Mouse (Mus musculus) kidney, postnatal 10 days (tissue): ENCODE data around the gene Cd34.

ENCODE experiments used
- DNase-seq: peaks from one replicate; pipeline ENCODE4 v3.0.0; 2021; ENCODE audit warnings: mixed read lengths

The Cd34 gene

DNA sequence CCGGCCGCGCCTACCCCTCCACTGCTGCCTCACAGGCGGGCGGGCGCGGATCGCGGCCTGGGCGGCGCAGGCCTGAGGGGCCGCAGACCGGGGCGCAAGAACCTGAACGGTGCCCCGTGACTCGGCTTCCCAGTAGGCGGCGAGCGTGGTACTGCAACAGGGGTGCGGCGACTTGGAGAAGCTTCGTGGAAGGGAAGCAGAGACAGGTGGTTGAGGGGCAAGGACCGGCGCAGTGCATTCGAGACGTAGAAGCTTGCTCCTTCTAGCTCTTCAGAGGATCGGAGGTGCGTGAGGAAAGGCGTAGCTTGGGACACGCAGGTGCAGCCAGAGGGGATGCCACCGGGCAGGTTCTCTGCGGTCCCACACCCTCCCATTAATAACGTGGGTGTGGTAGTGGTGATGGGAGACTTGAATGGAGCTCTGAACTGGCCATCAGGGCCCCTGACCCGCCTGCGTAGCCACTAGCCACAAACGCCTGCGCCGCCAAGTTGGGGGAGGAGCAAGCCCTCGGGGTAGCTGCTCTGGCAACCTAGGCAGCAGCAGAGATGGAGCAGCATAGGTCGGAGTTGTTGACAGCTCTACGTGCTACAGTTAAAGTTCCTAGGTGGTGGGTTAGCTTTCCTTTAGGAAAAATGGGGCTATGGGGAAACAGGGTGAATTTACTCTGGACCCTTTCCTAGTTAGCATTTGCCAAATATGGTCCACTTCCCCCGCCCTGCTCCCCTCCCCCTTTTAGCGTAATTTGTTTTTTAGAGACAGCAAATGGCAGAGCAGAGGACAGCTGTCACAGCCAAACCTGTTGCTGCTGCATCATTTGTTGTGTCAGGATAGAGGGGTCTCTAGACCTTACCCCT is 38.1 kb downstream of the Cd34 start:
- DNase-seq, result peak; percentile 87

DNA sequence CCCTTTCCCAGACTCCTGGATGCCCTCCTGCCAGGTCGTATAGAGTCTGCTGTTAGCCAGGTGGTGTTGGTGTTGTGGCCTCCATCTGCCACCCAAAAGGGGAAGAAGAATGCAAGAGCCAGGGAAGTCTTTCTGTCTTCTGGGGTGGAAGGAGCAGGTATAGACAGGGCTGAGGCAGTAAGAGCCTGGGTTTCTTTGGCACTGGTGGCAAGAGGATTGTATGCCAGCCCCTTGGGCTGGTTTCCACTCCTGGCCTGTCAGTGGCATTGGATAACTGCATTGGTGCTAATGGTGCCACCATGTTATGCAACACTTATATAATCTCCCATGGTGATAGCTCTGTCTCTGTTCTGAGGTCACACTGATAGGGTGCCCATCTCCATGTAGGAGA is 38.7 kb downstream of the Cd34 start:
- DNase-seq, result no peak

DNA sequence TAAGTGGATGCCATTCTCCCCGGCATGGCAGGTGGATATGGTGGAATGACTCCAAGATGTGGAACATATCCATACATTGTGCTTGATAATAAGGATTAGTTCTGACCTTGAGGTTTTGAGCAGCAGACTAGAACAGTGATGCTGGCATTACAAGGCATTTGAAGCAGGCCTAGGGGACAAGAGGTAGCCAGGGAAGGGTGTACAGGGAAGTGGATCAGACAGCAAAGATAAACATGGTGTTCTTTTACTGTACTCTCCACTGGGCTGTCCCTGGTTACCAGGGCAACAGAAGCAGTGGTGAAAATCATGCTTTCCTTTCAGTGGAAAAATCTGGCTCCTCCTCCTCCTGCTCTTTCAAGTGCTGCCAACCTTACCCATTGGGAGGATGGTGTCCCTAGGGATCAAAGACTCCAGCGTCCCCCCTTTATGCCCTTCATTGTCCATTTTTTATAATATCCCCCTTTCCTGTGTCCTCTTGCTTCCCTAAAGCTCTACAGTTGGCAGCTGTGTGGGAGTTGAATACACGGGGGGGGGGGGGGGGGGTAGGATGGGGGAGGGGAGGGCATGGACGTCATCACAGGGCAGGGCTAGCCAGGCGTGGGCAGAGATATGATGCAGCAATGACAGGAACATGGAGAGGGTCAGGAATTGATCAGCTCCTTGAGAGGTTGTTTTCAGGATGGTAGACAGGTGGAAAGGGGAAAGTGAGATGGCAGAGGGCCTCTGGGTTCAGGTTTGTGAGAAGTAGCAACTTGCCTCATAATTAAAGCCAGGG is 39.5 kb downstream of the Cd34 start:
- no peak for DNase-seq

DNA sequence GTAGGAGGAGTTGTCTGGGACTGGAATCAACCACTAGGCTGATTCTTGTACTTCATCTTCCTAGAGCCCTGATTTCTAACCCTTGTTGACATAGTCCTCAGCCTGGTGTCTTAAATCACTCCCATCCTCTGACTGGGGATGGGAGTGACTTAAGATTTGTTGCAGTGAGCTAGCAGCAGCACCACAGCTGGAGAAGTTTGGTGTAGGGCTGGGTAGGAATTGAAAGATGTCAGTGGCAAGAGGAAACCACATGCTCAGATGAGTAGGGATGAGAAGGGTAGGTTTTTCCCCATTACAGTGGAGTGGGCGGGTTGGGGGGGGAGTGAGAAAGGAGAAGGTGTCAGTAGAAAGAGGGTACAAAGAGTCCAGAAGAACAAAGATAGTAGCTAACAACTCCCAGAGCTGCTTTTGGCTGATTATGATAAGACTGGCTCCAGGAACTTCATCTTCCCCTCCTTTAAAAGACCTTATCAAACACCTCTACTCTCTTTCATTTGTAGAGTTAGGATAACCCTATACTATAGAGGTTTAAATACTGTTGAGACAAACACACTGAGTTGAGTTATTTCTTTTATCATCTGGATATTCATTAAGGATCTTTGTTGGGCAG is 42.3 kb downstream of the Cd34 start:
- DNase-seq, result no peak

DNA sequence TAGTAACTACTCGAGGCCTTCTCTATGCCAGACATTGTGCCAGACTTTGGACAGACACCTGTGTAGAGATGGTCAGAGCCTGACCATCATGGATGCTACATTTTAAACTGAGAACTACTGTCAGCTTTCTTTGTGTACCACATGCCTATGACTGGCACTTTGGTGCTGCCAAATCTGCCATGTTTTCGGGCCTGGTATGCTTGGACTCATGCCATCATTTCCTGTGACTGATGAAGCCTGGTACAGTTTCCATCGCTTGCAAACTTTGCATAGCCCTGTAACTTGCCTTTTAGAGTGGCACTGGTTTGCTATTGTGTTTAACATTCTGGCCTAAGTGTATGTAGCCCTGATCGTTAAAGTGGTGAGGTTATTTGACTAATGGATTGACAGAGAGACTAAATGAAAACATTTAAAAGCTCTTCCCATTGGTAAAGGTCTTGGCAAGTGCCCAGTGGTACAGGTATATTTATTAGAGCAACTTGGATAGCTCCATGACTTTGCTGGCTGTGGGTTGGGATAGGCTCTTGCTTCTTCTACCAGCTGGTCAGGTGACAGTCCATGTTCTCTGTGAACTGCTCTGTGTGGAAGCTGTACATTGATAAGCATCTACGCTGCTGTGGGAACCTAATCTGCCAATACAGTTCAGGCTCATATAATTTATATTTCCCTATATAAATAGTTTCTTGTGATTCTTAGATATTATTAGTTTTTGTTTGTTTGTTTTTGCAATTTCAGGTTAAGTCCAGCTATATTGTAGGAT is 44.5 kb downstream of the Cd34 start:
- DNase-seq, result no peak

DNA sequence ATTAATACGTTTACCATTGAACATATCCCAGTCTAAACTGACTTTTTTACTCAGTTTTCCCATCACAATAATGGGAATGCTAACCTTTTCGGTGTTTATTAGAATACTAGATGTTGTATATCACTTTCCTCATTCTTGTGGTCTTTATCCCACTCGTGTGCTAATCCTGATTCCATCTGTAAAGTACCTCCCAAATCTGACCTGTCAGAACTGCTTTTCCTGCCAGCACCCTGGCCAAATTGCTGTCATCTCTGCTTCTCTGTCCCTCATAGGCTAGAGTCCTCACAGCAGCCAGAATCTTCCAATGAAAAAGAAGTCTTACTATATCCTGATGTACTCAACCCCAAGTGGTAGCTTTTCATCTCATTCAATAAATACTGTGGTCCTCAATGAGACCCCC is 46.3 kb downstream of the Cd34 start:
- DNase-seq, result no peak

DNA sequence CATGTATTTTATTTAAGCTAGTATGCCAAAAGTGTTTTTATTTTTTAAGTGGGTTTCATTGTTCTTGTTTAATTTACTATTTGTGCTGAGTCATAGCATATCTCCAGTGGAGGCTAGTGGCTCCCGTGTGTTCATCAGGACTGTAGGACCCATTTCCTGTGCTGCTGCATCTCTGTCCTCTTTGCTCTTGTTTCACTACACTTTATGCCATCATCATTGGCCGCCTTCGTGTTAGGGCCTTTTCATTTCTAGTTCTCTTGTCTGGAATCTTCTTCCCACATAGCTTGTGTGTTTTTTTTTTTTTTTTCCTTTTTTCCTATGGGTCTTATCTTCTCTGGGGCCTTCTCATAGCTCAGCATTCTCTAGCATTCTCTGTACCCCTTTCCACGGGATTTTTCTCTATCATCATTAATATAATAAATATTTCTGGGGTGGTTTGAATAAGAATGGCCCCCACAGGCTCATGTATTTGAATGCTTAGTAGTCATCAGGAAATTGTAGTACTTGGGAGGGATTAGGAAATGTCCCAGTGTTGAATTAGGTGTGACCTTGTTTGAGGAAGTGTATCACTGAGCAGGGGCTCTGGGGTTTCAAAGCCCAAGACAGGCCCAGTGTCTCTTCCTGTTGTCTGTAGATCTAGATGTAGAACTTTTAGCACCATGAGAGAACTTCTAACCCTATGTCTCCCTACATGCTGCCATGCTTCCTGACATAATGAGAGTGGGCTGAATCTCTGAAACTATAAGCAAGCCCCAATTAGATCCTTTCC is 47.0 kb downstream of the Cd34 start:
- no peak for DNase-seq

DNA sequence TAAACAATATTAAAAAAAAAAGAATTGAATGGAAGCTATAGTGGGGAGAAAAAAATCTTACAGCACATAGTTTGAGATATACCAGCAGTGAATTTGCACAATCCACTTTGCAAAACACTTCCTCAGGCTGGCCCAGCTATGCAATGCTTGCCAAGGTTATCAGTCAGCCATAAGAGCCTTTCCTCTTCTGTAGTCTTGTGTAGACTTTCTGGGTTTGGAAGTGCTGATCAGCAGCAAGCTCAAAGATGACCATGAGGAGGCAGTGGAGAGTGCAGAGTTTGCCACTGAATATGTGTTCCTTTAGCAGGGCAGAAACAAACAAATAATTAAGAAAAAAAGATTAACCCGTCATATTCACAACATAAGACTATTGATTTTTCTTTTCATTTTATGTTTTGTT is 50.4 kb downstream of the Cd34 start:
- no peak for DNase-seq

DNA sequence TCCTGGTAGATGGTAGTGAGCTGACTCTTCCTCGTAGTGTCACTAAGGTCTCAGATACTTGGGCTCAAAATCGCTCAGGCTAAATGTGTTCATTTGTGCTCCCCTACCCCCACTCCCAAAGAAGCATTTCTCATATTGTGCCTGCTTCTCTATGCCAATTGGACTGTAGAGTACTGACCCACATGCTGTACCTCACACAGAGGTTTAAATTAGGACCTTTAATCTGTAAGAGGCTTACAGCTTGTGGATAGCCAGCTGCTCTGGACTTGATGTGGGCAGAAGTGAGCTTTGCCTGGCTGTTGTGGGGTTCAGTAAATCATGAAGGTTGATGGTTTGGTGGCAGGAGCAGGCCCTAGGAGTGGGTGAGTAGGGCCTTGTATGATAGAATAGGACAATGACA is 52.4 kb downstream of the Cd34 start:
- no peak for DNase-seq

DNA sequence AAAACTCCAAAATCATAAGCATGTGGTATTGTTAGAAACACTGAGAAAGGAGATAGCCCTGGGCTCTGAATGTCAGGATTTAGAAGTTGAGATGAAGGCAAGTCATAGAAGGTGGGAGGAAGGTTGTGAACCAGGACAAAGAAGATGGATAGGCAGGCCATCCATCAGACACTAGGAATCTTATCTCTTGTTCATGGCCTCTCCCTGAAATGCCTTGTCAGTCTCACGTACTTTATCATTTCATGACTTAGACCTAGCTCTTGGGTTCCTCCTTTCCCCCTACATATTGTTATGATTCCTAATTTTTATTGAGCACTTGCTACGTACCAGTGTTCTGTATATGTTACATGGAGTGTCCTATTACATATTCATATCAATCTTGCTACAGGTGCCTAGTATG is 53.0 kb downstream of the Cd34 start:
- DNase-seq, result no peak

DNA sequence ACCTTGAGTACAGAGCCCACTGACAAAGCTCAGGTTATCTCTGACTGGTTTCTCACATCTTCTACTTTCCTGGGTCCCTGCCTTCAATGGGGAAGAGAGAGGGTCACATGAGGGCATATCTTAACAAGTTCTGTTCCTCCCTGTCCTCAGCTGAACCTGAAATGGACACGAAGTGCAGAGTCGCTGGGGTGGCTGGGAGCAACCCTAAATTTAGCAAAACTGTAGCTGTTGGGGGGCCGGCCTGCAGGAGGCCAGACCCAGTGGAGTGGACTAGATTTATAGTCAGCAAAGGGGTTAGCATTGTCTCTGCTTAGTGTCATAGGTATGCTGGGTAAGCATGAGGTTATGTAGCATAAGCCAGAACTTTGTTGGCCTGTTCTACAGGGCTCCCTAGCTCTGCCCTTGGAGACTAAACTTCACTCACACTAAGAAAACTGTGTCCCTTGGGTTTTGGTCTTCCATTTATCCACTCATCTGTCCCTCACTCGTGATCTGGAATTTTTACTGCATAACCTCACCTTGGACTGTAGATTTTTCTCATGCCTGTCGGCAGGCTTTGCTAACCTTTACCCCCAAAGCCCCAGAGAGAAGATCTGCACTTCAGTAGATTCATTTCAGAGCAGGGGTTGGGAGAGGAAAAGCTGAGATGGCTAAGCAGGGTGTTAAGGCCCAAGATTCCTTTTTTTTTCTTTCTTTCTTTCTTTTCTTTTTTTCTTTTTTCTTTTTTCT is 54.1 kb downstream of the Cd34 start:
- DNase-seq, result no peak

DNA sequence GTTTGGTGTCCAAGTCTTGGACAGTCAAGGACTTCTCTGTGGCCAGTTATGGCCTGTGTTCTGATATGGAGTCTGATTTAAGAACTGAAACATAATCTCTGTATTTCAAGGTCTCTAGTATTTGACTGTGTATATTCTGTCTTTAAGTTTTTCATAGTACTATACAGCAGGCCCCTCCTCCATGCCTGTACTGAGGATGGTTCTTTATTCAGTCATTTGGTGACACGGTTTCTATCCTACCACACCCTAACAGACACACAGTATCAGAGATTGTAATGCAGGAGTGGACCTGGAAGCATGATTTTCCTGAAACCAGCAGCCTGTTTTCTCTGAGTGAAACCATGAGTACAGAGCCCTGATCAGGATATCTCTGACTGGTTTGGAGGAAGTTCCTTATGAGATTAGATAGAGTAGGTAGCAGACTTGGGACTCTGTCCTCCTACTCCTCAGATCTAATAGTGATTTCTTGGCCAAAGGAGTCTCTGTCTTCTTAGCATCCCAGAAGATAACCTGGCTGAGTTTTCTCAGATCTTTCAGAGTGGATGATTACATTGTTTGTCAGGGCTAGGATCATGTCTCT is 54.9 kb downstream of the Cd34 start:
- no peak for DNase-seq

DNA sequence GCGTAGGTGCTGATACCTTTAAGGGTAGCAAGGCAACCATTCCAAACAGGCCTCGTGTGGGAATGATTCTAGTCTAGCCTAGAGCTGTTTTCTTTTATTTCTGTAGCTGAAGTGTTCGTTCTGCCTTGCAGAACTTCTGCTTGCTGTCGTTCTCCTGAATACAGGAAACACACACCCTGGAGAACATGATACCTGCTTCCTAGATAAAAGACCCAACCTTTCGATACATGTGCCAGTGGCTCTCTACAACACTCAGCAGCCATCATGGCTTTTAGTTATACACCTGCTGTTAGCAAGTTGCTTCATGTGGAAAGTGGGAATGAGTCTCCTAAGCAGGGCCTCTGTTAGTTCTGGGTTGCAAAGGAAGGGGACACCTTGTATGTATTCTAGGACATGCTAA is 55.6 kb downstream of the Cd34 start:
- no peak for DNase-seq

DNA sequence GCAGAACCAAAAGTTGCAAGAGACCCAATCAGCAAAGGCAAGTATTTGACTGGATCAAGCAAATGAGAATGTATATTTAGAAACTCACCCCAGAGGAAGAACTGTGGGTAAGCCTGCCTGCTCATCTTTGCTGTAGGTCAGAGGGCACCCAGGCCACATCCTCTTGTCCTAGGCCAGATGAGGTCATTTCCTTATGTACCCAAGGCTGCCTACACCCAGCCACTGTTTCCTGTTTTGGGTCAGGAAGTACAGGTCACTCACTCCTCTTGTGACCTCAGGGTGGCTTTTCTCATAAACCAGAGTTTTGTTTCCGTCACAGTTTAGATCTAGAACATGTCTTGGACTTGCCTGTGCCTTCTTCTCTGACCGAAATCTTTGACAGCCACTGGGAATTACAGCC is 56.6 kb downstream of the Cd34 start:
- DNase-seq, result peak; percentile 47

DNA sequence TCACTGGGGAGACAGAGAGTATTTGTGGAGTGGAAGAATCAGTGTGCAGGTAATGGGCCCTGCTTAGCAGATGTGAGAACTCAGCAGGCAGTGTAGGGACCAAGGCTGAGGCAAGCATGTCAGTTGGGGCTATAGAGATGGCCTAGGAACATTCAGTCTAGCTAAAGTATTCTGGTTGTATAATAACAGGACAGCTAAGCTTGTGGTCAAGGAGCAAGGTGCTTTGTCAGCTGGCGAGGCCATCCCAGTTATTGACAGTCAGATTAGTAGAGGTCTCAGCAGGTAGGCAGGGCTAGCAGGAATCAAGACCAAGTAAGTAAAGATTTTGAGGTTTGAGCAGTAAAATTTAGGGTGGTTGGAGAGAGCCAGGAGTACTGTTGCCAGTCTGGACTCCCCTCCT is 59.8 kb downstream of the Cd34 start:
- peak; percentile 23 for DNase-seq

DNA sequence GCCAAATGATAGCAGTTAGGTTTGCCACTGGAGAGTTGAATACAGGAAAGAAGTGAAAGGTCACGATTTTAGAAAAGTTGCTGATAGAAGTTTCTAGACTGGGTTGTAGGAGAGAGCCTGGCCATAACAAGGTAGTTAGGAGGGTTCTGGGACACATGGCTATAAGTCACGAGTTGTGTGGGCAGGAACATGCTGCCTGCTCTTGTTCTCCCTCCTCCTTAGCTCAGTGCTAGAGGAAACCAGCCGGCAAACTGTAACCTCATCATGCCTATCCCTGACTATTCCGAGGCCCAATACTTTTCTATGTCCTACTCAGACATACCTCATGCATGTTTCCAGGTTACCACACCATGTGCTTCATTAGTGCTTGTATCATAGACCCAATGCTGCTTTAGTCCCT is 64.7 kb downstream of the Cd34 start:
- DNase-seq, result no peak

DNA sequence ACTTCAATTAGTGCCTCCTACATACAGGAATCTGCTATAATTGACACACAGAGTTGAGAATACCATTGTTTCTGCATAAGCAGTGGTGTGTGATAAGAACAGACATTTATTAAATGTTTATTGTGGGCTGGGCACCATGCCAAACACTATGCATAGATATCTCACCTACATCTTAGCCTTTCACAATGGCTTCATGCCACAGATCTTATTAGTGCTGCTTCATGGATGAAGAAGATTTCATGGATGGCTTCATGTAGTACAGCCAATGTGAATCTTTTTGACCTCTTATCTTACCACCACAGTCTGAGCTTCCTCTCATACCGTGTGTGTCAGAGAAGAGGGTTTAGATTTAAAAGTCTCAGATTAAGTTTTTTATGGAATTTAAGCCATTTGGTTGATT is 65.6 kb downstream of the Cd34 start:
- no peak for DNase-seq

DNA sequence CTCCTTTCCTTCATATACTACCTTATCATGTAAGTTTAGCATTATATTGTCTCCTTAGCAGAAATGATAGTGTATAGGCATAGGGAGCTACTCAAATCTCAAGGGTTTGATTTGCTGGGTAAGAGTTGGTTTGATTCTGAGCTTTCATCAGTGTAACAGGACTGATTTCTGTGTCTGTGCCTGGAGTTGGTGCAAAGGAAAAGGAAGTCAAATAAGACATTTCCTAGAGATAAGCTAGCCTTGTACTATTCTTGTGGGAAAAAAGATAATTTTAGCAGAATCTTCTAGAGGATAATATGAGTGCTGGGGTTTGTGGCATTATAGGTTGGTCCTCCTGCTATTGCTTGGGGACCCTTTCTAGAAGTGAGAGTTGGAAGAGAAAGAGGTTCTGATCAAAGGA is 67.6 kb downstream of the Cd34 start:
- DNase-seq, result no peak
